In the genomic region with DNA sequence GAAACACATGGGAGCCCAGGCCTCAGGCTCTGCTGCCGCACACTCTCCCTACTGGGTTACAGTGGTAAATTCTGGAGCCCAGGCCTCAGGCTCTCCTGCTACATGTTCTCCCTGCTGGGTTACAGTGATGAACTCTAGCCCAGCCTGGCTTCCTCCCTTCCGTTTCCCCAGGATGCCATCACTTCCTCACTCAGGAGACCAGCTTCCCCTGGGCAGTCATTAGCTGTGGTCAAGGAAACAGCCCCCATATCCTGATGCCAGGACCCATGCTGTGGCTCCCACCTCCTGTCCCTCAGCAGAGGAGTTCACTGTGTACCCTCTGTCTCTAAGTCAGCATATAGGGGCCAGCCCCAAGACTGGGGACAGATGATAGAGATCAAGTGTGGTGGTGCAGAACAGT, we compare ENCODE assay signal across 8 mouse cellular contexts. TPM values are rescaled to one million over a fixed set of nuclear protein-coding genes. Genes with fewer than 3 reads are reported as not detected.
DNase-seq lines count a peak whose midpoint lies in the region; ATAC-seq and TF ChIP-seq lines count a peak whose summit lies in the region.

No protein-coding gene starts in this region.

- ATAC-seq in embryonic facial prominence, embryonic 13.5 days (ENCODE audit: insufficient number of reproducible peaks, insufficient read depth, low FRiP score, low TSS enrichment, low read depth) = no peak
- ATAC-seq in liver, postnatal 0 days = peak; percentile 50
- ATAC-seq in frontal cortex, adult (ENCODE audit: low TSS enrichment) = no peak

- no peak overlapping the region for H3K9ac ChIP-seq in embryonic facial prominence, embryonic 13.5 days
- no peak overlapping the region for H3K9ac ChIP-seq in liver, postnatal 0 days (replicated peaks)

- H3K4me1 ChIP-seq in embryonic facial prominence, embryonic 13.5 days = peaks cover 54% of the 10 kb centered on the region
- H3K4me1 ChIP-seq in kidney, adult 2 months (ENCODE audit: control insufficient read depth, insufficient read depth, low read length) = no peaks in the 10 kb centered on the region
- no peaks in the 10 kb centered on the region for H3K4me1 ChIP-seq in liver, postnatal 0 days (ENCODE audit: insufficient read depth)

- no peak overlapping the region for H3K4me2 ChIP-seq in embryonic facial prominence, embryonic 13.5 days
- no peak overlapping the region for H3K4me2 ChIP-seq in liver, postnatal 0 days (ENCODE audit: low read depth, low read length)

- peak overlapping the region; percentile 72; the same call in 1 of the 2 replicates for H3K27ac ChIP-seq in embryonic facial prominence, embryonic 13.5 days
- H3K27ac ChIP-seq in kidney, adult 2 months (ENCODE audit: insufficient read depth, low read depth, low read length) = peak overlapping the region; percentile 64
- peak overlapping the region; percentile 34; the same call in 1 of the 2 replicates for H3K27ac ChIP-seq in liver, postnatal 0 days (ENCODE audit: low read depth)

- H3K36me3 ChIP-seq in embryonic facial prominence, embryonic 13.5 days = peaks cover 20% of the 10 kb centered on the region
- no peaks in the 10 kb centered on the region for H3K36me3 ChIP-seq in kidney, adult 2 months (ENCODE audit: control insufficient read depth, insufficient read depth, low read length)
- H3K36me3 ChIP-seq in liver, postnatal 0 days (replicated peaks; ENCODE audit: insufficient read depth, low read length) = peaks cover 13% of the 10 kb centered on the region

- no peaks in the 10 kb centered on the region for H3K27me3 ChIP-seq in embryonic facial prominence, embryonic 13.5 days
- no peaks in the 10 kb centered on the region for H3K27me3 ChIP-seq in kidney, adult 2 months (replicated peaks; ENCODE audit: control insufficient read depth, insufficient read depth, low read length)
- H3K27me3 ChIP-seq in liver, postnatal 0 days (ENCODE audit: insufficient read depth, low read length) = no peaks in the 10 kb centered on the region

- peak; percentile 45 for DNase-seq in heart, adult 8-10 months (ENCODE audit: low spot score)
- DNase-seq in heart, postnatal 25 days (ENCODE audit: low spot score) = no peak
- DNase-seq in kidney, adult 2 months = peak; percentile 72
- DNase-seq in liver, postnatal 0 days = no peak
- no peak for DNase-seq in ovary, postnatal 14 days (ENCODE audit: low spot score)
- DNase-seq in right cerebral cortex, adult 2 months (ENCODE audit: low spot score in 2 of 2) = no peak

- WGBS in embryonic facial prominence, embryonic 13.5 days = 80% methylated on average over 2 of the region's 2 CpGs
- 65% methylated on average over 2 of the region's 2 CpGs for WGBS in kidney, adult 2 months
- 63% methylated on average over 2 of the region's 2 CpGs for WGBS in liver, postnatal 0 days (ENCODE audit: insufficient replicate concordance)

- H3K9me3 ChIP-seq in embryonic facial prominence, embryonic 13.5 days = no peaks in the 10 kb centered on the region
- H3K9me3 ChIP-seq in liver, postnatal 0 days (ENCODE audit: low read length) = no peaks in the 10 kb centered on the region

- TF ChIP-seq CTCF in kidney, adult 2 months (conservative IDR thresholded peaks at IDR 0.05; ENCODE audit: insufficient read depth, insufficient read length, low read depth, low read length) = no peak
- no peak for TF ChIP-seq CTCF in liver, postnatal 0 days (IDR thresholded peaks at IDR 0.05; ENCODE audit: low read depth)

- no peak overlapping the region for H3K4me3 ChIP-seq in embryonic facial prominence, embryonic 13.5 days
- no peak overlapping the region for H3K4me3 ChIP-seq in kidney, adult 2 months (ENCODE audit: insufficient read depth, low read depth, low read length)
- no peak overlapping the region for H3K4me3 ChIP-seq in liver, postnatal 0 days (ENCODE audit: low read depth, low read length)

- intact Hi-C loops in heart, postnatal 25 days (cut with DNase I) = no loop called here

- TF ChIP-seq POLR2A in kidney, adult 2 months (IDR thresholded peaks at IDR 0.05; ENCODE audit: low read depth, low read length) = no peak

- no peak for TF ChIP-seq EP300 in liver, postnatal 0 days (IDR thresholded peaks at IDR 0.05; ENCODE audit: low read depth)

RNA-seq across cellular contexts. Expression of gene Mtss1l, which starts 49.1 kb away (rescaled TPM):
- 10 to 100 TPM; 37.7 to 46.3 (median 39.9) TPM for total RNA-seq in heart, adult 8-10 months (2022)
- total RNA-seq in heart, postnatal 25 days (2021) = 10 to 100 TPM; 33.8 to 36.1 TPM
- 11.0 and 12.6 TPM in 2 replicates for polyA plus RNA-seq in embryonic facial prominence, embryonic 13.5 days (2015; fragmentation: Nextera tagmentation; extraction: Ambion mirVana)
- polyA plus RNA-seq in kidney, adult 2 months (2012; rRNA removed) = 23.0 and 25.2 TPM in 2 replicates
- 0.95 and 1.2 TPM in 2 replicates for polyA plus RNA-seq in liver, postnatal 0 days (2015; fragmentation: Nextera tagmentation; extraction: Ambion mirVana)

RNA-seq across cellular contexts. Expression of gene Vac14, which starts 53.7 kb away (rescaled TPM):
- 10 to 100 TPM; 14.0 to 18.3 (median 16.3) TPM for total RNA-seq in heart, adult 8-10 months (2022)
- total RNA-seq in heart, postnatal 25 days (2021) = 10 to 100 TPM; 14.7 to 15.3 TPM
- 15.1 and 19.8 TPM in 2 replicates for polyA plus RNA-seq in embryonic facial prominence, embryonic 13.5 days (2015; fragmentation: Nextera tagmentation; extraction: Ambion mirVana)
- 36.8 and 39.1 TPM in 2 replicates for polyA plus RNA-seq in kidney, adult 2 months (2012; rRNA removed)
- polyA plus RNA-seq in liver, postnatal 0 days (2015; fragmentation: Nextera tagmentation; extraction: Ambion mirVana) = 5.5 and 6.5 TPM in 2 replicates

Comparison
In these comparisons a context has a peak if more than half of its experiments do, and no peak if none do; other contexts are left out.
1. DNase-seq: peak in heart, adult 8-10 months (single experiment) and kidney, adult 2 months (single experiment); none in heart, postnatal 25 days (single experiment), liver, postnatal 0 days (single experiment), ovary, postnatal 14 days (single experiment) and right cerebral cortex, adult 2 months (0 of 2).
2. Peak in every context shown above with its lines, with median percentiles within 50 percentile points of each other: H3K27ac ChIP-seq.